Mouse (Mus musculus) left cerebral cortex, postnatal 36 days (tissue): ENCODE data around the gene Ccser1. TPM values are rescaled to one million over a fixed set of nuclear protein-coding genes. Genes with fewer than 3 reads are reported as not detected.

Experiments used
- DNase-seq, 2 experiments: peaks; one replicate each; pipeline ENCODE4 v3.0.0; 2021 to 2022; ENCODE audit warnings: low spot score in 2 of 2, mixed read lengths in 1 of 2
- intact Hi-C: fragments of 180-260 bp; cut with DNase I; formaldehyde crosslinking; loops from one replicate; pipeline ENCODE4 v1.15.1; 2025
- total RNA-seq, 2 experiments: library from RNA; stranded (reverse); gene quantifications; 2 replicates each; pipeline ENCODE4 v1.2.3; 2021

Ccser1 gene
- total RNA-seq, 2 experiments from 2014 or later: 26.3 to 31.8 TPM

DNA sequence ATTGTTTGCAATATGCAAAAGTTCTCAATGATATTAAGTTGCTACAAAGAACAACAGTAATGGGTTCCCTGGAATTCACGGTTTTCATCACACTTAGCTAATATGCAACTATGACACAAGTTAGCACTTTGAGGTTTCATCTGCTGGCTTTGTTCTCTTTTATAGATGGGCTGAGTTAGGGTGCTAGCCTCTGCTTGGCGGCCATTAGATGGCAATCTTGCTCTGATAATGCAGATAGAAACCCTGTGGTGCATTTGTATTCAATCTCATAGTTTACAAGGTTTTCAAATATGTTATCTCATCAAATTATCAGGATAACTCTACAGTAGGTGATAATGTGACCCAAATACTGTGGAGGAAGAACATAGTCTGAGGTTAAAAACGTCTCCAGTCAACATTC is 202.4 kb downstream of the Ccser1 start:
- intact Hi-C loops: no loop called here
- no peak for DNase-seq

DNA sequence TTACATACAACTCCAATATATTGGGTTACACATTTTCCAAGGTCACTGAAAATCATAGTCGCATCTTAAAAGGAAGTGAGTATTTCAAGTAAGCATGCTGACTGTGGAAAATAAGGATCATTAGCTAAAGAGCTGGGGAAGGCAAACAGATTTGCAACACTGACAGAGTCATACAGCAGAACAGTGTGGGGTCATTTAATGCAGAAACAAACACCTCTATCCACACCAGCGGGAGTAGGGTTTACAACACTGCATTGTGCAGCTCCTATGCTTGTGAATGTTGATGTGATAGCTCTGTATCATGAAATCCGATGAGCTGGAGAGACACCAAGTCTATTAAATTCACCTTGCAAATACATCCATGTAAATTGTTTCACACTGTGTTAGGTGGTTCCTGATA is 202.9 kb downstream of the Ccser1 start:
- intact Hi-C loops: no loop called here
- DNase-seq: no peak

DNA sequence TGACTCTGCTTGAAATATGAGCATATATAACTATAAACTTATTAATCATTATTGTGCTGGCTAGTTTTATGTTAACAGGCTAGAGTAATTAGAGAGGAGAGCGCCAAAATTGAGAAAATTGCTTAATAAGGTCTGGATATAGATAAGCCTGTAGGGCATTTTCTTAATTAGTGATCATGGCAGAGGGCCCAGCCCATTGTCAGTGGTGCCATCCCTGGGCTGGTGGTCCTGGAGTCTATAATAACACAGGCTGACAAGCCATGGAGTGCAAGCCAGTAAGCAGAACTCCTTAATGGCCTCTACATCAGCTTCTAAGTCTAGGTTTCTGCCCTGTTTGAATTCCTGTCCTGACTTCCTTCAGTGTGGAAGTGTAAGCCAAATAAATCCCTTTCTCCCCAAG is 206.9 kb downstream of the Ccser1 start:
- intact Hi-C loops: no loop called here
- DNase-seq: no peak

DNA sequence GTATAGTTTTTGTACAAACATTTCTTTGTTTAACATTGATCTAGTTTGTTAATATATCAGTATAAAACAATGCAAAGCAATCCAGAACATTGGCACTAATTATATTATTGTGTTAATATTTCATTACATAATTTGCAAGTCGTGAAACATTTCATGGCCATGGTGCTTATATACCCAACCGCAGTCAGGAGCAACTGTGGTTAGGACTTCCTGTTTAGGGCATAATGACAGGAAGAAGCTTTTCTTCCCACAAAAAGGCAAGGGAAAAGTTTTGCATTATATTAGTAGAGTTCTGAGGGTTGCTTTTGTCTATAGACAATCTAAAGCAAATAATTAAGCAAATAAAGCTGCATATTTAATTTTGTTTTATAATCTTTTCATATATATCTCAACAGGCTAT is 247.4 kb downstream of the Ccser1 start:
- intact Hi-C loops: no loop called here
- DNase-seq: no peak

DNA sequence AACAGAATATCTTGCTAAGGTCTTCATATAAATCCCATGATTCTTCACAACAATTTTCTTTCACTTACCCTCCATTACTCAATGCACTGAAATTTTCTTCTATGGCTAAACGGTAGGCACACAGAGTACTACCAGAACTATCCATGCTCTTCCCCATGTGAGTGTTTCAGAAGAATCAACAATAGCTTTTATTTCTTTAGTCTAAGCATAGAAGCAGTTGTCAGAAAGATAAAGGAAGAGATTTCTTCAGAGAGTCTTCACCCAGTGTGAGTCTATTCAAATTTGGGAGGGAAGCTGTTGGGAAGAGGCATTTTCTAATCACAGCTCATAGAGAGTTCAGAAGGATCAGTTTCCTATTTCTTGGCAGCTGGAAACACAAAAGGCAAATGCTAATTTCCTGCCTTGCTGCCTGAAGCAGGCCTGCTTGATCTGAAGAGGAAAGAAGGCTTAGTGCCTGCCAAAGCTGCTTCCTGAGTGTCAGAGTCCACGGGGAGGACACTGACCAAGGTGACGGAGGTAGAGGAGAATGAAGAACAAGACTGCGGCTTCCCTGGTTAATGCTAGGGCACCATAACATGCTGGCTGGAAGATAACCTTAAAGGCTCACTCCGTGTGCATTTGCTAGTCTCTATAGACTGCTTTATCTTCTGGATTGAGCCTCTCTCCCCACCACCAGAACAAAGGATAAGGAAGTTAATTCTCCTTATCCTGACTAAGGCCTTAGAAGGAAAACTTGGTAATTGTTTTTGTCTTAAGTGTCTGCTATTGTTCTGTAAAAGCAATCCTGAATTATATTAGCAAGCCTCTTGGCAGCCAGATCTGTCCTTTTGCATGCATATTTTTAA is 251.0 kb downstream of the Ccser1 start:
- intact Hi-C loops: no loop called here
- no peak for DNase-seq

DNA sequence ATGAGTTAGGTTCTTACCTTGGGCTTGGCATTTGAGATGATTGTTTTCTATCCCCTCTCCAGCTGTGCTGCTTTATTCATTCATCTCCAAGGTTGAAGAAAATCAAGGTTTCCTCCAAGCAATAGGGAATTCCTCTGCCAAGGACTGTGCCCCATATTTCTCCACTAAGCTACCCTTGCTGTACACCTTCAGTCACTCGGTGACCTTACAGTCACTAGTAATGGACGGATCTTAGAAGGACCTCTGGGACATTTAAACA is 251.5 kb downstream of the Ccser1 start:
- intact Hi-C loops: no loop called here
- no peak for DNase-seq

DNA sequence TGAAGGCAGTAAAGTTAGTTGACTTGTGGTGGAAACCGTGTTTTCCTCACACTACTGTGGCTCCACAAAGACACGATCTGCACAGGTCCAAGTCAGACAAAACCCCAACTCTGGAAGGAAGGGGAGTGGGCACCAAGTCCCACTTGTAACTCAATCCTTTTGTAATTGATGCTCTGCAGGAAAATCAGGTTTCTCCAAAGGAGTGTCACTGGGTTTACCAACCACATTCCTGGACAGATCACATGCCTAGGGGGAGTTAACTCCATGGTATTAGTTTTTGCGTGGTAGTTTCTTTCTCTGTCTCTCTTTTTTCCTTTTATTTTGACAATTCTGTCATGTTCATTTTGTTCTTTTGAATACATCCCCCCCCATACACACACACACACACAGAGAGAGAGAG is 252.0 kb downstream of the Ccser1 start:
- no peak for DNase-seq
- intact Hi-C loops: no loop called here

DNA sequence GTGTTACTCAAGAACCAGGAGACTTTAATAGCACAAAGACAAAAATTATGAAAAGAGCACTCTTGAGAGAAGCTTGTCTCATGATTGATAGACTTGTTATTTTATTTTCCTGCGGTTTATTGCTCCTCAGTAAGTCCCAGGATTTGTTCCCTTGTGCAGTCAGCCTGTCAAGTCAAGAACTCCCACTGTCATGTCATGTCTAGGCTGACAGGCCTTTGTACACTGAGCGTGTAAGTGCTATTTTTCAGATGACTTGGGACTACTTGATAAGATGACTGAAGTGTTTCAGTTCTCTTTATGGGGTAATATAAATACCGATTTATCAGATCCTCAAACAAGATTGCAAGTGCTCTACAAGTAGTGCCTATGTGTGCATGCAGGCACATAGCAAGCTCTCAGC is 252.6 kb downstream of the Ccser1 start:
- intact Hi-C loops: no loop called here
- no peak for DNase-seq

DNA sequence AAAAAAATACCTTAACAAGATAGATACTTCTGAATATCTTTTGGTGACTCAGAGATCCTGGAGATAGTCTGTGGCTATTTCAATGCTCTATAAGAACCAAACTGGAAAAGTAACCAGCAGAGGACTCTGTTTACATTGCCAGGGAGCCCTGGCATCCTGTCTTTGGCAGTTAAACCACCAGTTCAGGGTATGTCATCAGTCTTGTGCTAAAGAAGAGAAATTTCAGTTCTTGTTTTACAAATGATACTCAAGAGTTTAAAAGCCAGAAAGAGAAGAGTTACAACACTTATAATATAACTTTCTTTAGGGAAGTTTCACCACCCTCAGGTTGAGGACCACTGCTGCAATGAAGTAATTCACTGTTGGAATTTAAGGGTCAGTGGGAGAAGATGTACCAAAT is 258.0 kb downstream of the Ccser1 start:
- DNase-seq: no peak
- intact Hi-C loops: no loop called here

DNA sequence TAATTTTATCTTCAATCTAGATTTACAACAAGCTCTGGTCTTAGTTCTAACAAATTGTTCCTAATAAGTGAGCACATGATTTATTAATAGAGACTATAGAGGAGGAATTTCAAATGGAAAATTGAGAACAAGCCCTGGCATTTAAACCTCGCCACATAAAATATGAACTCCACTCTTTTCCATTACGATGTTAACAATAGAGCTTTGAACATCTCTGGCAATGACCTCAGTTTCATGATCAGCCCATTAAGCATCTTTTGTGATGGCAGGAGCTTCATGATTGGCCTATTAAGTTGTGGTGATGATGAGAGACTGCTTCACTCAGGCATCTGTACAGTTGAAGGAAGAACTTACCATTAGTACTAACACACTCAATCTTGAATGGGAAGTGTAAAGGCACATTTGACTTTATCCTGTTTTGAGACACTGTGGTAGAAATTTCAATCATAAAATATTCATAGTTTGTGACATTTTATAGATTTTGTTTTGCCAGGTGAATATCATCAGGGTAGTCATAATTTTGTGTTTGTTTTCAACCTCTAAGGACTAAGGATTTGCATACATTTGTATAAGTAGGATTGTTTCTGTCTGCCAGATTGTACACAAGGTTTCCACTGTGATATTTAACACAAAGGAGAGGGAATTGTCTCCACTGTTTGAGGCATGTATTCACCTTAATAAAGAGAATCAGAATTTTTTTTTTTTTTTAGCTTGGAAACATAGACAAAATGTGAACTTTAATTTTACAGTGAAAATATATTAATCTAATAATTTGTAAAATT is 291.4 kb downstream of the Ccser1 start:
- intact Hi-C loops: no loop called here
- DNase-seq: no peak

DNA sequence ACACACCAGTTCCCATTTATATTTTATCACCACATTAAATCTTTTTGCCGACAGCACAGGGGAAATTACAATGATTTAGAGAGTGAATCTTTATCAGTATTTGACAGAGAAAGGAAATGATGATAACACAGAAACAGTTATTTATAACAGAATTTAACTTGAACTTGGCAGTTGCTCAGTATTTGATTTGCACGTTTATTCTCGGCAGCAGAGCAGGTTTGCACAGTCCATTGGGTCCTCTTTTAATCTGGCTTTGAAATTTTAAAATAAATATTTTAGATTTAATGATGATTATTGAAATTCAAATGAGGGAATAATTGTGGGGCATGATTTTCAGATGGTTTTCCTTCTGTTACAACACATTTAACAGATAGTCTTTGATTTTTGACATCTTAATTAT is 305.2 kb downstream of the Ccser1 start:
- intact Hi-C loops: no loop called here
- DNase-seq: no peak

DNA sequence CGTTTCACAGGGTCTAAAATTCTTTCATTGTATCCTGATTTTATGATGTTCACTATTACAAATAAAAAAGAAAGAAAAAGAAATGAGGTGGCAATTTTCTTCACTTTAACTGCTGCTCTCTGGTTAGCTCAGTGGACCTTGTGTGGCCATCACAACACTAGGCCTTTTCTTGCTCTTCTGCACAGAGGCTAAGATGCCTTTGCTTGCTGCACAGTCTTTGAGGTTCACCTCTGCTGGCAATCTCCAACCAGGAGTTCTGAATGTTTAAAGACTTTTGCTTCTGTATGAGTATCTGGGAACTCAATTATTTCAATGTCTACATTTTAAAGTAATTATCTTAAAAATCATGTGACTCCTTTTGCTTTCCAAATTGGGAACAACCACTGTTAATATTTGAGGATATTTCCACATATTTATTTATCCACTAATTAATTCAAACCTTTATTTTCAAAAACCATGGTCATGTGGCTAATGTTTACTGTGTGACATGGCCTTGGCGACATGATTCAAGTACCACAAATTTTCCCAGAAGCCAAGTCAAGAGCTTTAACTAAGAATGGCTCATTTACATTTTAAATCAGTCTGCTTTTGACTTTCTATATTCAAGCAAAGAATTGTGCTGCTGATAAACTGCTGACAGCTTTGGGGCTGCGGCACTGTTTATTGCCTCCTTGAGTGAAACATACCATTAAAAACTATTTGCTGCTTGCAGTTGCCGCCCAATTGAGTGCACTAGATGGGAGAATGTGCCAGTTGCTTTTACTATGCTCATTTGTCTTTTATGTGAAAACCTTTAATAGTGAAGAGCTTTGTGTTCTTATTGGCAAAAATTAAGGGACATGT is 312.1 kb downstream of the Ccser1 start:
- DNase-seq: no peak
- intact Hi-C loops: no loop called here

DNA sequence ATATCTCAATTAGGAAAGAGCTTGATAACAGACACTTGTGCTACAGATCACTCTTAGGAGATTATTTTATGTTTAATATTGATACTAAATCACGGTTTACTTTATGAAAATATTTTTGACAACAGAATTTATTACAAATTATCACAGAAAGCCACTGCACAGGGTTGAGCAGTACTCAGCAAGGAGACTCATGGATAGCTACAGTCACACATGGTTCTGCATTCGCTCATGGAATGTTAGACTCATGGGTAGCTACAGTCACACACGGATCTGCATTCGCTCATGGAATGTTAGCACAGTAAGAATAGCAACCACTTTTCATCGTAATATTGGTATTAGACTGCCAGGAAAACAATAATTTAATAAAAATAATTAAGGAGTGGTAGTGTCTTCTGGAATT is 313.3 kb downstream of the Ccser1 start:
- intact Hi-C loops: no loop called here

DNA sequence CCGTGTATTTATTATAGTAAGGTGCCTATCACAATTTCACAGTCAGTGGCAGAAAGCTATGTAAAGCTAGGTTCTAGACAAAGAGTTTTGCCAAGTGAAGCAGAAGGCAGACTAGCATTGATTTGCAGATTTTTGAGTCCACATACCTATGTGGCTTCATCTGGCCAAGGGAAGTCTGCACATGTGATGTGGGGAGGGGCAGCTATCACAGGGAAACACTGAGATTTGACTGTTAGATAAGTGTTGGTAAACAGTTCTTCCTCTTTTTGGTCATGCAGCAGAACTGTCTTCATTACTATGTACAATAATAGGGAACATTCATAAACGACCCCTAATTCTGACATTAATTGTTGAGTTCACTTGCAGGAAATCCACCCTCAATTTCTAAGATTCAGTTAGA is 335.2 kb downstream of the Ccser1 start:
- DNase-seq: no peak
- intact Hi-C loops: no loop called here

More for the DNA sequence above, 313.3 kb downstream of the Ccser1 start:
- no peak for DNase-seq

DNA sequence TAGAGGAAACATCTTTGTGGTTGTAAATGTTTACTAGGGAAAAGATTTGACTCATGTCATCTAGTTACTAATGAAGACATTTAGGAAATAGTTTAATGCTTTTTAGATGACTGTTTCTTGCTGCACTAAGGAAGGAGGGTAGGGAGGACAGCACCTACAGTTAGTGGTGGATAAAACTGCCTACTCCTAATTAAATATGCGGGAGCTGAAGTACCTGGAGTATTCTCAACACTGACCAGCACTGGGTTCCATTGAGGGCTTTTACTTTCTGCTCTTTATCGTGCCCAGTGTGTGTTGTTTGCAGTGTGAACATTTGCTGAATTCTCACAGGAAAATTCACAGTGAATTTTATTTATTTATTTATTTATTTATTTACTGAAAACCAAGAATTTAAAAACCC is 341.5 kb downstream of the Ccser1 start:
- intact Hi-C loops: no loop called here
- no peak for DNase-seq

DNA sequence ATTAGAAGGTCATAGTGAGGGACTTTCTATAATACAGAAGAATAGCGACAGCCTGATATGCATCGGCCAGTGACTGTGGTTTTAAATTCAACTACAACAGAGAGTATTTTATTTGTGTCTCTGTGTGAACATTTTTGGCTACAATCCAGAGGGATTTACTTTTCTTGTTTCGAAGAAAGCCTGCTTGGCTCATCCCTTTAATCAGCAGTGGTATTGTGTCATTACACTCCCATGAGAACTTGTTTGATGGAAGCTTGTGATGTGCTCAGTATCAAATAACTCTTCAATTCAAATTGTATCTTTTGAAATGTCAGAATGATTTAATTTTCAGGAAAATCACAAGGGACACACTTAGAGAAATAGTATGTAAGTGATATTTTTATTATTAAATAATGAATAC is 342.0 kb downstream of the Ccser1 start:
- DNase-seq: no peak
- intact Hi-C loops: no loop called here

DNA sequence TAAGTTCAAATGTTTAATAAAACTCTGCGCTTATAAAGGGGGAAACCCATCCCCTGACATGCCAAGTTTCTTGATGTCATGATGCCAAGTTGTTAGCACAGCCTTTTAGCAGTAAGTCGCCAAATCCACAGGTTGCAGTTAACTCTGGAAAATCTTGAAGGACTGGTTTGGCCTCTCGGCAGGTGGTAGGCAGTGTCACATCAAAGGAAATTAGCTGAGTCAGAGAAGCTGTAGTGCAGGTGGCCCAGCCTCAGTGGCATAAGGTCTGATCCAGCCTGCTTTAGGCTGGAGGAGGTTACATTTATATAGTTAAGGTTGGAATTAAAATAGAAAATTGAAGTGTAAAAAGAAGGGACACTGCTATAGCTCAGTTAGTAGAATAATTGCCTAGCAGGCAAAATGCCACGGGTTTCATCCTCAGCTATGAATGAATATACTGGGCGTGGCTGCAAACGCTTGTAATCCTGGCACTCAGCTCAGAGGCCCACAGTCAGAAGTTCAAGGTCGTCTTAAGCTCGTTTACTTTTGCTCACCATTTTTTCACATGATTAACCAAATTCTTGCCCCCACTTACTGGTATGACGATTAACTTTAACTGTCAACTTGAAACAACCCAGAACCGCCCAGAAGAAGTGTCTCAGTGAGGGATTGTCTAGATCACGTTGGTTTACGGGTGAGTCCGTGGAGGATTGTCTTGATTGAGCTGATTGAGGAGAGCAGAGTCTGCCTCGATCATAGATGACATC is 343.8 kb downstream of the Ccser1 start:
- intact Hi-C loops: no loop called here
- no peak for DNase-seq

DNA sequence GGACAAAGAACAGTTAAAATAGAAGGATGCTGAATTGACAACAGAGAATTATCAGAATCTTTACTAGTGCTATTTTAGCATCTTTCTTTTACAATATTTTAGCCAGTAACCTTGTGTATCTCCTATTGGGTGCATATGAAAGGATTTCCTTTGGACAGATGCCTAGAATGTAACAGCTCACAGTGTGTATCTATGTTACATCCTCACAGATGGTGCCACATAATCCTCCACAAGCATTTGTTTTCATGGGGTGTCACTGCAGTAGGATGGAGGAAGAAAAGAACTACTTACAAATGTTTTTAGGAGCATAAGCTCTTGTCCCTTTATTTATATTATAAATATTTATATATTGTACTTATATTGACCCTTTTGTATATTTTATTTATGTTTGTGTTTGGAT is 360.6 kb downstream of the Ccser1 start:
- no peak for DNase-seq
- intact Hi-C loops: no loop called here

DNA sequence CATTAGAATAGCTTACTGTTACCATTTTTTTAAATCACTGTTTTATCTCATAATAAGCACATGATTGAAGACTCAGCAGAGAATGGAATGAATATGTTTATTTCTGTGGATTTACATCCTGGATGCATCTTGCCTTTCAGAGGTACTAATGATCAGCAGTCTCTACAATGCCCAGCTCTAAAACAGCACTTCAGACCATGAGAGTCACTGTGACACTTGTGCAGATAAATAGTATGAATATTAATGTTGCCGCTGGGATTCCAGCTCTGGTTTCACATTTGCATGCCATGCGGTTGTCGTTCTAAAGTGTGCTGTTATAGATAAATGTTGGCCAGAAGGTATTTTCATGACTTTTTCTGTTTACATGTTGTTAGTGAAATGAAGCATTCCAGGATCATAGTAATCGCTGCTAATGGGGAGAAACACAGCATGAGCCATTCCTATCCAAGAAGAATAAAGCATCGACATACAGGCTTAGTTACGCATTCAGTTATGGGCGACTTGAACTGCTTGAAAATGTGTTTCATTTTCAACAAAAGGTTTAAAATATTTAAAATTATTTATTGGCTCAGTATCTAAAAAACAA is 363.4 kb downstream of the Ccser1 start:
- DNase-seq: no peak
- intact Hi-C loops: no loop called here

DNA sequence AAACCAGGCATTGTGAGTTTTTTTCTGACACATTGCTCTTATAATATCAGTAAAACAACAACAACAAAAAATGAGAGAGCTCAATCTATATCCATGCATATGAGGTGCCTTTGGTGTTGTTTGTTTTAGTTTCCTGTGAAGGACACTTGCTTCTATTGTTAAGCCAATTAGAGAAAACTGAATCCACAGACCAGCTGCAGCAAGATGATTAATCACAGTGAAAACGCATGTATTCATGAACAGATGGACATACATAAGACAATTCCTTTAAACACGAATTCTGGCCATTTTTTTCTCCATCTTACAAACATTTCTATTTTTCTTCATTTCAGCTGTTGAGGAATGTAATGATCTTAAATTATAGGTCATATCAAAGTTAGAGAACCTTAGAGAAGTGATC is 387.4 kb downstream of the Ccser1 start:
- intact Hi-C loops: no loop called here
- DNase-seq: no peak
